9 mouse cellular contexts compared by ENCODE assay signal in genomic region chr4:95684522-95685080, GRCm38 (mm10).
DNase-seq lines count a peak whose midpoint lies in the region; ATAC-seq and TF ChIP-seq lines count a peak whose summit lies in the region.
"Had no signal": no experiment of that assay in that cellular context is flagged by ENCODE, and none has a peak within 500 bp of the region (broad histone marks: within the 10 kb centered on the region; RNA-seq: fewer than 3 reads in every experiment).

No protein-coding gene starts in this region.

- TF ChIP-seq EP300 in heart, adult 2 months (IDR thresholded peaks at IDR 0.05; ENCODE audit: insufficient read depth, low read depth, low read length) = no peak

- no peak overlapping the region for H3K4me3 ChIP-seq in heart, embryonic 13.5 days
- H3K4me3 ChIP-seq in heart, adult 2 months = no peak overlapping the region
- no peak overlapping the region for H3K4me3 ChIP-seq in forebrain, embryonic 12.5 days (replicated peaks)
- H3K4me3 ChIP-seq in kidney, embryonic 16.5 days (ENCODE audit: low read length) = no peak overlapping the region
- H3K4me3 ChIP-seq in cerebellum, adult 2 months (replicated peaks; ENCODE audit: insufficient read depth, low read depth, low read length) = no peak overlapping the region
- H3K4me3 ChIP-seq: myocyte had no signal

- 15% methylated on average over 4 of the region's 4 CpGs for WGBS in heart, embryonic 13.5 days
- WGBS in heart, adult 2 months = 46% methylated on average over 4 of the region's 4 CpGs
- under 1% methylated on average over 4 of the region's 4 CpGs for WGBS in forebrain, embryonic 12.5 days
- 13% methylated on average over 4 of the region's 4 CpGs for WGBS in kidney, embryonic 16.5 days
- WGBS in cerebellum, adult 2 months = 53% methylated on average over 4 of the region's 4 CpGs

- no peak overlapping the region for H3K4me2 ChIP-seq in heart, embryonic 13.5 days
- H3K4me2 ChIP-seq in forebrain, embryonic 12.5 days = peak overlapping the region; percentile 19; the same call in 1 of the 2 replicates
- H3K4me2 ChIP-seq in kidney, embryonic 16.5 days (replicated peaks; ENCODE audit: low read depth, low read length) = no peak overlapping the region; the same call in 1 of the 2 replicates

- H3K9me3 ChIP-seq in heart, embryonic 13.5 days = no peaks in the 10 kb centered on the region
- H3K9me3 ChIP-seq in forebrain, embryonic 12.5 days = no peaks in the 10 kb centered on the region
- H3K9me3 ChIP-seq in kidney, embryonic 16.5 days (ENCODE audit: low read length) = no peaks in the 10 kb centered on the region

- H3K27ac ChIP-seq in heart, embryonic 13.5 days (replicated peaks) = peak overlapping the region; percentile 56
- H3K27ac ChIP-seq in heart, adult 2 months = no peak overlapping the region
- peak overlapping the region; percentile 82 for H3K27ac ChIP-seq in forebrain, embryonic 12.5 days
- H3K27ac ChIP-seq in kidney, embryonic 16.5 days (ENCODE audit: low read length) = peak overlapping the region; percentile 84
- H3K27ac ChIP-seq in cerebellum, adult 2 months (ENCODE audit: insufficient read depth, low read length) = no peak overlapping the region

- TF ChIP-seq CTCF in heart, adult 2 months (IDR thresholded peaks at IDR 0.05) = no peak
- no peak for TF ChIP-seq CTCF in cerebellum, adult 2 months (IDR thresholded peaks at IDR 0.05; ENCODE audit: borderline replicate concordance, insufficient read depth, low read depth, low read length)

- no peaks in the 10 kb centered on the region for H3K27me3 ChIP-seq in heart, embryonic 13.5 days (replicated peaks)
- no peaks in the 10 kb centered on the region for H3K27me3 ChIP-seq in heart, adult 2 months (ENCODE audit: control insufficient read depth, insufficient read depth, low read length)
- no peaks in the 10 kb centered on the region for H3K27me3 ChIP-seq in forebrain, embryonic 12.5 days
- no peaks in the 10 kb centered on the region for H3K27me3 ChIP-seq in kidney, embryonic 16.5 days (ENCODE audit: insufficient read depth, low read length)
- no peaks in the 10 kb centered on the region for H3K27me3 ChIP-seq in cerebellum, adult 2 months (ENCODE audit: control insufficient read depth, insufficient read depth, low read length)

- H3K79me2 ChIP-seq in heart, adult 2 months (replicated peaks; ENCODE audit: control insufficient read depth, insufficient read depth, low read length) = no peaks in the 10 kb centered on the region

- no peaks in the 10 kb centered on the region for H3K36me3 ChIP-seq in heart, embryonic 13.5 days
- H3K36me3 ChIP-seq in heart, adult 2 months (ENCODE audit: control insufficient read depth, insufficient read depth, low read length) = no peaks in the 10 kb centered on the region
- no peaks in the 10 kb centered on the region for H3K36me3 ChIP-seq in forebrain, embryonic 12.5 days (replicated peaks)
- H3K36me3 ChIP-seq in kidney, embryonic 16.5 days (ENCODE audit: insufficient read depth, low read length) = no peaks in the 10 kb centered on the region

- no peak for DNase-seq in heart, adult 2 months
- peak; percentile 87 for DNase-seq in retina, embryonic 14.5 days (ENCODE audit: low spot score)
- no peak for DNase-seq in cerebellum, adult 2 months

- peaks cover 17% of the 10 kb centered on the region for H3K4me1 ChIP-seq in heart, embryonic 13.5 days
- no peaks in the 10 kb centered on the region for H3K4me1 ChIP-seq in heart, adult 2 months (ENCODE audit: control insufficient read depth, insufficient read depth, low read length)
- H3K4me1 ChIP-seq in forebrain, embryonic 12.5 days = peaks cover 32% of the 10 kb centered on the region
- H3K4me1 ChIP-seq in kidney, embryonic 16.5 days (ENCODE audit: insufficient read depth, low read length) = peaks cover 19% of the 10 kb centered on the region
- no peaks in the 10 kb centered on the region for H3K4me1 ChIP-seq in cerebellum, adult 2 months (ENCODE audit: control insufficient read depth, insufficient read depth, low read length)

- H3K9ac ChIP-seq in heart, embryonic 13.5 days = no peak overlapping the region
- no peak overlapping the region for H3K9ac ChIP-seq in heart, adult 2 months (ENCODE audit: low read depth, low read length)
- H3K9ac ChIP-seq in forebrain, embryonic 12.5 days = no peak overlapping the region
- 0 out of 2 replicates have a peak overlapping the region, but pooled peaks have one; percentile 26 for H3K9ac ChIP-seq in kidney, embryonic 16.5 days (replicated peaks; ENCODE audit: low read length)

- intact Hi-C loops in heart, adult 2 months (cut with DNase I) = no loop called here

- no peak for ATAC-seq in heart, embryonic 13.5 days (ENCODE audit: extremely low read depth, insufficient number of reproducible peaks, low FRiP score, low TSS enrichment)
- peak; percentile 95 for ATAC-seq in forebrain, embryonic 12.5 days (ENCODE audit: low FRiP score)
- ATAC-seq in kidney, embryonic 16.5 days (ENCODE audit: low FRiP score, low TSS enrichment) = peak; percentile 96
- no peak for ATAC-seq in inflammation-experienced regulatory T-cells, adult 6 months
- ATAC-seq in granulocyte monocyte progenitor cell, adult 5-6 weeks (replicated peaks; ENCODE audit: poor library complexity, severe bottlenecking) = no peak

- TF ChIP-seq POLR2A in heart, adult 2 months (IDR thresholded peaks at IDR 0.05; ENCODE audit: insufficient read depth, low read depth, low read length) = no peak
- TF ChIP-seq POLR2A in cerebellum, adult 2 months (IDR thresholded peaks at IDR 0.05; ENCODE audit: borderline replicate concordance, insufficient read depth, low read length) = no peak

Comparison
In these comparisons a context has a peak if more than half of its experiments do, and no peak if none do; other contexts are left out.
1. H3K27ac ChIP-seq: peak in heart, embryonic 13.5 days (single experiment), forebrain, embryonic 12.5 days (single experiment) and kidney, embryonic 16.5 days (single experiment); none in heart, adult 2 months (single experiment) and cerebellum, adult 2 months (single experiment).
2. ATAC-seq: peak in forebrain, embryonic 12.5 days (single experiment) and kidney, embryonic 16.5 days (single experiment); none in heart, embryonic 13.5 days (single experiment), inflammation-experienced regulatory T-cells, adult 6 months (single experiment) and granulocyte monocyte progenitor cell, adult 5-6 weeks (single experiment).